Mouse (Mus musculus) left cerebral cortex, adult 9 months (tissue): ENCODE measurements around the gene Ankle2.

Source experiments
- DNase-seq, 2 experiments: peaks; one replicate each; pipeline ENCODE4 v3.0.0; 2022; ENCODE audit warnings: low spot score in 2 of 2

Ankle2 gene

DNA sequence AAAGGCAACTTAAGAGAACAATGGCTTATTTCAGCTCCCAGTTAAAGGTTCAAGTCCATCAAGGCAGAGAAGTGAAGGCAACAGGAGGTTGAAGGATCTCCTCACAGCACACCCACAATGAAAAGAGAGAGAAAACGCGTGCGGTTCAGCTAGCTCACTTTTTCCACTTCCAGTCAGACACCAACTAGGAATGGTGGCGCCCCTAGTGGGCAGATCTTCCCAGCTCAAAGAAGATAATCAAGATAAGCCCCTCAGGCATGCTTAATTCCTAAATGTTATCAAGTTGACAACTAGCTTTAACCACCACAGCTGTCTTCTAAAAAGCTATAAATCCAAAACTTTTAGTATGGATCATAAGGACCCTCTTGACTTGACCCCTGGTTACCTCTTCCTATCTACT is 53.7 kb downstream of the Ankle2 start:
- DNase-seq: no peak

DNA sequence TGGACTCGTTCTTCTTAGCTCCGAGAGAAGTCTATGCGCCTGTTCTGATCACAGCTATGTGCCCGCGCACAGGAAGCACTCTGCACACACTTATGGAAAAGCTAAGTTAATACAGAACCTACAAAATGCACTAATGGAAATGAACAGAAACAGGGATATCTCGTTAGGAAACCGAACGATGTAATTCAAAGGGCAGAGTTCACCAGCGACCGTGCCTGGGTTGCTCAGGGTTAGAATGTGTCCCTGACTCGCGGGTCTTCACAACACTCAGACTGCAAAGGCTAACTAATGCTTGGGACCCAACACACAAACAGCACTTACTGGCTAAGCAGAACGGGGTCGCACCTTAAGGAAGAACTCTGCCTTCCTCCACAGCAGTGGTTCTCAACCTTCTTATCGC is 54.4 kb downstream of the Ankle2 start:
- DNase-seq: no peak

- DNase-seq: peak in 1 of 2 experiments; percentile 84
These were observed 55.1 kb downstream of the Ankle2 start, which contains the start of the genes Pxmp2 and Pole for GRCm38 (mm10) chr5:110285770-110286445. Gene Pxmp2 (minus strand): TSS chr5:110286186. Gene Pole (plus strand): TSS chr5:110286306.

- no peak for DNase-seq
These were observed 55.8 kb downstream of the Ankle2 start for GRCm38 (mm10) chr5:110286446-110287083.

GRCm38 (mm10) chr5:110287084-110287475 is 56.3 kb downstream of the Ankle2 start:
- DNase-seq: no peak

GRCm38 (mm10) chr5:110291649-110292048 is 60.8 kb downstream of the Ankle2 start:
- DNase-seq: no peak

DNA sequence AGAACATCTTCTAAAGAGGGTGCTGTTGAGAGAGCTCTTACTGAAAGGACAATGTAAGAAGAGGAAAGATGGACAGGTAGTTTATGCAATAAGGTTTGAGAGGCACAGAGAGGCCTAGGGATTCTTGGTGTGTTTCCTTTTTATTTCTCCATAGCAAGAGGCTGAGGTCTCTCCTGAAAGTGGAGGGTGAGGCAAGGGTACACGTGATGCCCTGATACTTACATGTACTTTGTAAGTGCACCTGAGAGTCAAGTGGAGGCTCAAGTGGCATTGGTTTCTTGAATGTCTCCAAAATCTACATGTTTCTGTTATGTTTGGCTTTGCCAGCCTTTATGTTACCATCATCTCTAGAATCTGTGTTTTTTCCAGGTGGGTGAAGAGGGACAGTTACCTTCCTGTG is 65.8 kb downstream of the Ankle2 start:
- no peak for DNase-seq

DNA sequence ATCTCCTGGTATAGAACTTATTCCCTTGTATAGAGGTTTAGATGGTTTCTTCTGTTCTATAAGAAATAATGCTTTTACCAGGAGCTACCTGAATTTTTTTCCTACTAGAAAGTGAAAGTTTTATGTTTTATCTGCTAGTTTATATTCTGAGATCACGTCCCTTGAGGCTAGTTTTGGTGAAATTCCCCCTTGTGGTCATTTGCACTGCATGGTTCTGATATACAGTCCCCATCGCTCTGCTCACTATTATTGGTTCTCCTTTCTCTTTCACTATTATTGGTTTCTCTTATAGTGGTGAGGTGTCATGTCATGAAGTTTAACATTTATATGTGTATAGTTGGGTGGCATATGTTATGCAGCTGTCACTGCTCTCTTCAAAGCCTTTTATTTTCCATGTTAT is 69.8 kb downstream of the Ankle2 start:
- DNase-seq: no peak
